Mouse (Mus musculus) liver (tissue): ENCODE data around the gene Olfr721-ps1.

Source experiments
- DNase-seq: peaks from one replicate; pipeline ENCODE4 v3.0.0-alpha.2; 2020; ENCODE audit warnings: mixed read lengths

The Olfr721-ps1 gene

DNA sequence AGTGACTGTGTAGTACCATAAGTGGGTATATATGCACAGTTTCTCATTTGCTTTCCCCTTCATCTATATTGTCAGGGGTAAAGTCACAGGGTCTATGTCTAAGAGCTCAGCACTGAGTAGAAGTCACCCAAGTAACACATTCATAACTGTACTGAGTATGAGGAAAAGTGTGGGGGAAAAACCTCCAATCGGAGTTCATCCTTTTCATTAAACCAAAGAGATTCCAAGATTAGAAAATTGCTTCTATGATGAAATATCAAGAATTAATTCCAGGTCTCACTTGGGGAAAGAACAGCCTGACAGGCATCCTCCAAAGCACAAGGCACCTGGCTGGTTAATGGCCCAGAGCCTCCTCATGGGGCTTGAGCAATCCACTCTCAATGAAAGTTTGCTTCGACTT lies at the start of gene Olfr721-ps1:
Gene Olfr721-ps1 (plus strand): TSS at position 301 of the 400 bp plus-strand sequence.
- DNase-seq, result no peak

- no peak for DNase-seq
Measured at GRCm38 (mm10) chr14:14351721-14352590, 49.1 kb upstream of the Olfr721-ps1 start.

- DNase-seq, result no peak
Measured at GRCm38 (mm10) chr14:14352606-14353005, 48.5 kb upstream of the Olfr721-ps1 start.

DNA sequence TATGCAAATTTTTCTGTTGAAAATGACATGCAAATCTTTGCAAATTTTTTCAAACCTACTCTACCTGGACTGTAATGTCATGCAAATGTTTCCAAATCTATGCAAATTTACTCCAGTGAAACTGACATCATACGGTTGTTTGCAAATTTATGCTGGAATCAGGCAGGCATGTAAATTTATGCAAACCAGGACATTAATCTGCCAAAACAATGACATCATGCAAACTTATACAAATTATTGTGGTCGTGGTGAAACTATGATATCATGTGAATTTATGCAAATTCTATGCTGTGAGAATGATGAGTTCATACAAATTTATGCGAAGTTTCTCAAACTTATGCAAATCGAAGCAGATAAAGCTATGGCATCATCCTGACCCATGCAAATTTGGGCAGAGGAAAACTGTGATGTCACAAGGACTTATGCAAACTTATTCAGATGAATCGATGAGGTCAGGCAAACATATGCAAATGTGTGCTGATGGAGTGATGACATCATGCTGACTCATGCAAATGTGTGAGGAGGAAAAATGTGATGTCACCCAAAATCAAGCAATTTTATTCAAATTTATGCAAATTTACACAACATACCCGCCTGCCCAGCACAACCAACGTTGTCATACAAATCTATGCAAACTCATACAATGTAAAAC lies 47.9 kb upstream of the Olfr721-ps1 start:
- DNase-seq, result no peak

GRCm38 (mm10) chr14:14353740-14354510 lies 47.2 kb upstream of the Olfr721-ps1 start:
- no peak for DNase-seq

- no peak for DNase-seq
Measured at GRCm38 (mm10) chr14:14354511-14355359, 46.4 kb upstream of the Olfr721-ps1 start.

DNA sequence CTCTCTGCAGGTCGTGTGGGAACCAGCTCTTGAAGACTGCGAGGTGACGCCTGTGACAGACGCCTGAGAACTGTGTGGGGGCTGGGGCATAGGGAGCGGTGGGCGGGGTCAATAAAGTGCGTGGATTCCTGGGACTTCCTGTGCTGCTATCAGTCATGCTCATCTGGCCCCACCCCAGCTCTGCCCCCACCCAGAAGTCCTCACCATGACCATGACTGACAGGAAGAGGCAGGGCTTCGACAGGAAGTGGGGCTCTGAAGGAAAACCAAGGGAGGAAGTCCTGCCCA lies 45.8 kb upstream of the Olfr721-ps1 start:
- DNase-seq, result no peak

DNA sequence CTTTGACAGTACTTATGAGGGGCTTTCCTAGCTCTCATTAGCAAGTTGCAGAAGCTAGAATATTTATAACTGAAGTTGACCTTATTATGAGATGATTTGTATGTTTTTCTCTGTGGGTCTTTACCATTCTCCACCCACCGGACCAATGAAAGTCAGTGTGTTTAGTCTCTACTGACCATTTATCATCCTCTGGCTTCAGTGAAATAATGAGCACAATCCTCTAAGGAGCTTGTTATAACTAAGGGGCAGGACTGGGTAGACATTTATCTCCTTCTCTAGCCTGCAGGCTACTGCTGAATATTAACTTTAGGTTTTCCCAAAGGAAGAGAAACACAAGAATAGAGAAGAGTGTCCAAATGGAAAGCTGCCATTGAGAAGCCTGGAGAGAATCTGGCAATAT lies 5.6 kb upstream of the Olfr721-ps1 start:
- no peak for DNase-seq

DNA sequence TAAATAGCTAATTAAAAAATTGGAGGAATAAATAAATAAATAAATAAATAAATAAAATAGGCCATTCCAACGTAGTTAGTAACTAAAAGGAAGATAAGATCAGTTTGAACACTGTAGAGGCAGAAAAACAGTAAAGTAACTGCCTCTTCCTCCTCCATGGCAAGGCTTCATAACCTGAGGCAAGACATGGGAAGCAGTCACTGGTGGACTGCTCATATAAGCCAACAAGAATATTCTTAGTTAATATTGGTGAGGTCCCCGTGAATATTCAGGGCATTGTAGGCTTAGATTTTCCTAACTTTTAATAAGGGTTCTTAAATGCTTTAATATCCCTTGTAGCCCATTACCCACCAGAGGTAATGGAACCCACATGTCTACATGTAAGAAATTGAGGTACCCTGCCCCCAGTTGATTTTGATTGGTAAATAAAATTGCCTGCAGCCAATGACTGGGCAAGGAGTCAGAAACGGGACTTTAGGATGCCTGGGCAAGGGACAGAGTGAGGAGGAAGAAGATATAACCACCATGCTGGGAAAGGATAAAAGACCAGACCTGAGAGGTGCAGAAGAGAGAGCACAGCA lies 35.1 kb downstream of the Olfr721-ps1 start:
- DNase-seq, result no peak
